Mouse (Mus musculus): ENCODE measurements at regions not wholly inside any gene's neighbourhood (a gene's known extent, or its start where the extent isn't known, plus 50 kb on each side); places are given as distances from the start of the nearest gene placed in this dataset.
"Not testable (repeated sequence)": the region's sequence is repeated elsewhere in the genome, so short reads cannot be mapped to it uniquely, and the experiment has no call there.

- DNase-seq: not testable (repeated sequence)
These were observed 63.2 kb downstream of the Hlx start for GRCm38 (mm10) chr1:184669173-184669572.

- DNase-seq: no peak
These were observed 64.0 kb downstream of the Hlx start for GRCm38 (mm10) chr1:184668428-184668827.

- DNase-seq: no peak
These were observed 64.4 kb downstream of the Hlx start for GRCm38 (mm10) chr1:184668022-184668421.

DNA sequence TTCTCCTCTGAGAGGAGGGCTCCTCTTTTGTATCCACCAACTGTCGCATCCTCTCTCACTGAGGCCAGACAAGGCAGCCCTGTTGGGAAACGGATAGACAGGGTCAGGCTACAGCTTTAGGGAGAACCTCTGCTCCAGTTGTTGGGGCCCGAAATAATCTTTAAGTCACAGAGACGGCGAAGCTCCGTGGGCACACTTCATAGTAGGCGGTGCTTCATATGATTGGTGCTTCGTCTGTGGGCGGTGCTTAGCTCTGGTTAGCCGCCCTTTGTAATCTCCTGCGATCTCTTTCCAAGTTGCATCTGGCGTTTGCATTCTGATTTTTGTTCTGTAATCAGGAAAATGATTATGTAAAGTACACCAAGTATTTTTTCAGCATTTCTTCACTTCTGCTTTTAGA lies 67.2 kb downstream of the Hlx start:
- DNase-seq: no peak

GRCm38 (mm10) chr1:184664098-184664375 lies 68.4 kb downstream of the Hlx start:
- no peak for DNase-seq

DNA sequence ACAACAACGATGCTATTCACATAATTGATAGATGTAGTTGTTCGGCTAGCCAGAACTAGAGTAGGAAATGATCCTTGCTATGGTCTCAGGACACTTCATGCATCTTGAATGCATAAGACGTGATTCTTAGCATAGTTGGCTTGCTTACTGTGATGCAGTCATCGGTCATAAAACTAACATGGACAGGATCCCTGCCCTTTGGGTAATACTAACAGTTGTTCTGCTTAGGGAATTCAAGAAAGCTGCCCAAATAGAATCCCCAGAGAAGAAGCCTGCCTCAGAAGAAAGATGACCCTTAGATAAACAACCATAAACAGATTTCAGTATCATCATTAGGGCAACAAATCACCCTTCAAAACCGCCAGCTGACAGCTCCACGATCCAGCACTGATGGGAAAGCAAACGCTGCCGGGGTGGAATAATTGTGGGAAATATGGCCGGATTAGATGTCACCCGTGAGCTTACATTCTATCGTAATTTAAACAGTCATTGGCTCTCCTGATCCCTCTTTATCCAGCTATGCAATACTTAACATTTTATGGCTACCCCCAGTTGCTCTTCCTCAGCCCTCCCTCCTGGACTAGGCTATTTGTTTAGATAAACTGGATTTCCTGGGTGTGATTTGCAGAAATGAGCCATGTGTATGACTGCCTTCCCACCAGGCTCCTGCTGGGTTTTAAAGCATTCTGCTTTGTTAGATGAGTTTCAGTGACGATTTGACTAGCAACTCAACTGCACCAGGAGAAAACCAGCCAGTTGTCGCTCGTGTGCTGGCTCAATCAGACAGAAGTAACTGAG lies 68.9 kb downstream of the Hlx start:
- no peak for DNase-seq

DNA sequence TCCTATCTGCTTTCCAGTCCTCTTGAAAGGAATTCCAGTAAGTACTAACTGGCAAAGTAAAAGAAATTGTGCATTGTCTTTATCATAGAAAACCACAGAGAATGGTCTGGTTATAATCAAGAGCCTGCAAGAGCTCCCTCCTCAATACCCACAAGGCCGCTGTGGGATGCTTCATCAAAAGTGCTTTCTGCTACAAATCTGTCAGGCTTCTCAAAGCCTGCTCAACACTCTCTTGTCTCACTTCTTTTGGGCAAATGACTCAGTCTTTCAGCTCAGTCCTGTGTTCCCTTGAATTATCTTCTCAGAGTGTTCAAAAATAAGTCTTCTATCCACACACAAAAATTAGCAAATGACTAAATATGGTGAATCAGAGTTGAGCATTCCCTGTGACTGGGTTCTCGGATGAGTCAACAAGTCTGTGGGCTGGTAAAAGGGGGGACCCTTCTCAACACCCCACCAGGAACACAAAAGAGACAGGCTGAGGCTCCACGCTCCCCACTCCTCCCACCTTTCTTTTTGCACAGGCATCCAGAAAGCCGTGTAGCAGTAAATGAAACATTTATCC lies 81.8 kb downstream of the Hlx start:
- DNase-seq: no peak

- DNase-seq: no peak
These were observed 84.4 kb downstream of the Hlx start for GRCm38 (mm10) chr1:184647920-184648540.

GRCm38 (mm10) chr1:184644767-184645598 lies 87.4 kb downstream of the Hlx start:
- no peak for DNase-seq

GRCm38 (mm10) chr1:184630695-184631475 lies 101.5 kb downstream of the Hlx start:
- DNase-seq: no peak

GRCm38 (mm10) chr1:184629194-184629593 lies 103.2 kb downstream of the Hlx start:
- DNase-seq: no peak

DNA sequence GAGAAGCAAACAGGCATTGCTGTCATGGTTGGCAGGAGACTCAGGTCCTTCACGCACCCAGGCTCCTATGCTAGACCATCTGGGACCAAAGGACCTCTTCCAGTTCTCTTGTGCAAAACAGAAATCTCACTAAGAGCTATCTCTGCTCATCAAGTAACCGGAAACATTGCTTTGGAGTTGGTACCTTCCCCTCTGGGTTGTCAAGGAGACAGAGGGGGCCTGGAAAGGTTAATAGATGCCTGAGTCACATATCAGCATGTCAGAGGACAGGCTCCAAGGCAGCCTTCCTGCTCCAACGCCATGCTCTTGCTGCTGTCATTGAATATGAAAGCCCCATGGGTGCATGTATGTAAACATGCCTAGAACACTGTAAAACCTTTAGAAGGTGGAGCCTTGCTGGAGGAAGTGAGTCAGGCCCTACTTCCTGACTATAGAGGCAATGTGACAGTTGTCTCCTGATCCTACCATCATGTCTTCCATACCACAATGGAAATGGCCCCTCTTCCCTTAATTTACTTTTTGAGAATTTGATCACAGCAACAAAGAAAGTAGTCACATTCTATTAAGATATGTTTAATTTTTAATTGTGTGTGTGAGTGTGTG lies 103.8 kb downstream of the Hlx start:
- DNase-seq: no peak

- DNase-seq: no peak
These were observed 110.0 kb downstream of the Hlx start for GRCm38 (mm10) chr1:184622462-184622861.

DNA sequence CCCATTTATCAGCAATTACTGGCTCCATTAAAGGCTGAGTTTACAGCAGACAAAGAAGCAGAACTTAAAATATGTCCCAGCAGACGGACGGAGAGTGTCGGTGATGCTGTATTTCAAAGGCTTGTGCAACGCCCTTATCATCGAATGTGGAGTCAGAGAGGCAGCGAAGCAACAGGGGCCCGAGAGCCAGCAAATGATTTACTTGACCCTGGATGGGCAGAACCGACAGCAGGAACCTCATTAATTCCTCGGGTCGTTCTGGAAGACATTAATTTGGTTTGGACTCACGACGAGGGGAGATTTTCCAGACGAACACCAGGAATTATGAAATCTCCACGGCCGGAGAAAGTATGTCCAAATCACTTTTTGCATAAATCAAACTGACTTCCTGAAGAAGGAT lies 110.5 kb downstream of the Hlx start:
- DNase-seq: no peak

GRCm38 (mm10) chr1:184617853-184618454 lies 114.5 kb downstream of the Hlx start:
- DNase-seq: no peak

- no peak for DNase-seq
These were observed 116.4 kb downstream of the Hlx start for GRCm38 (mm10) chr1:184615991-184616390.

DNA sequence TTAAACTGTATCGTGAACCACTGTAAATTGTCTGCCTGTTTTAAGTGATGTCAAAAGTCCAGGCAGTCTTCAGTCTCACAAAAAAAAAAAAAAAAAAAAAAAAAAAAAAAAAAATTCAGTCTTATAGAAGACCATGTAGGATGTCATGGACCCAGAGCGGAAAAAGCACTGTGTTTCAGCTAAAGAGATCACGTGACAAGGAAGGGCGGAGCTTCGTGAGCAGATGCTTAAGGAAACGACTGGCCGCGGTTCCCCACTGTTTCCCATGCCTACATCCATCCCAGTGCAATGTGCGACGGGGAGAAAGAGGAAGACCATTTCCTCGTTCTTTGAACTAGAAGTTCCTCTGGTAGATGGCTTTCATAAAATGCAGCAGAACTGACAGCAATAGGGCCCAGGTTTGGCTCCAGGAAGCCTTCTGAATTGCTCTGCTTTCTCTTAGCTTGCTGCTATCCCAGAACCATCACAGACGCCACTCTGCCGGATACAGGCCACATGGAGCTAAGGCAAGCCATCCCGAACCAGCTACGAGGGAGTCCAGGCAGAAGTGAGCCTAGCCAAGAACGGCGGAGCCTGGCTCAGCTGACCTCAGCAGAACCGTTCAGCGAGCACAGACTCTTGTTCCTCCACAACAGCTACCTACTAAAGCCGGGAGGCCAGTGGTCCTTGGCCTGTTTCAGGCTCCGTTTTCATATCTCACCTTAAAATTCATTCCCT lies 117.6 kb downstream of the Hlx start:
- no peak for DNase-seq

DNA sequence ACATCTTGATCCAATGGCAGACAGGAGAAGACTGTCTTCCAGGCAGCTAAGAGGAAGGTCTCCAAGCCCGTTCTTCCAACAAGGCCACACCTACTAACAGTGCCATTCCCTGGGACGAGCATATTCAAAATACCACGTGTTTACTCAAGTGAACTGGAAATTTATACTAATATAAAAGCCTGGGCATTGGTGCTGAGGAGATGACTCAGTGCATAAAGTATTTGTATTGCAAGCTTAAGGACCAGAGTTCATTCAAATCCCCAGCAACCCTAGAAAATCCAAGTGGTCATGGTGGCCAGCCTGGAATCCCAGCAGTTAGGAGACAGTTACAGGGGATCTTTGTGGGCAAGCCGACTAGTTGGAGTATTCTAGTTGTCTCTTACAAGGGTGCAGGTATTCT lies 119.5 kb downstream of the Hlx start:
- DNase-seq: no peak

DNA sequence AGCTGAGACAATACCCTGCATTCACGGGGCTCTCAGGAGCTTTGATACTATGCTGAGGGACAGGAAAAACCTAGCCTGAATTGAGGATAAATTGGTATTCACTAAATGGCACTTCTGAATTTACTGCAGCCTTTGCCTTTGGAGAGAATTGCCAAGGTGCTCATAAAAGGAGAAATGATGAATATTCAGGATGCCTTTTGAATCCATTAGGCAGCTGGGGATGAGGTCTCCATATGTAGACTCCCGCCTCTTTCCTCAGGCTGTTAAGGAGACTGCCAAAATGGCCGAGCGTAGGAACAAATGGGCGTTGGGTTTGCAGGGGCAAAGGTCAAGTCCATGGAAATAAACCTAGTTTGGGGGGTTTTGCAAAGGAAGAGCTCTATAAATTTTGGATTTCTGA lies 123.5 kb downstream of the Hlx start:
- DNase-seq: no peak

DNA sequence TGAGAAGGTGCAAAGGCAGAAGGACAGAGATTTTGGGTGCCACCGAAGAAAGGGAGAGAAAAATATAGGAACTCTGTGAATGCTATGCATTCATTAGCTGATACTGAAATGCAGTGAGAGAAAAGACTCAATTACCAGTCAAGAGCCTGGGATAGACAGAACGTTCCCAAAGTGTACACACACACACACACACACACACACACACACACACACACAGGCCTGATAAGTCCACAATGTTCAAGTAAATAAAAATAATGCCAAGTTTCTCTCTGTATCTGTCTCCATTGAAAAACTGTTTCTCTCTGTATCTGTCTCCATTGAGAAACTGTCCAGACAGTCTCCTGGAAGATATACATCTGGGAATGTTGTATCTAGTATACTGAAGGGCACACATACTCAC lies 124.1 kb downstream of the Hlx start:
- no peak for DNase-seq

DNA sequence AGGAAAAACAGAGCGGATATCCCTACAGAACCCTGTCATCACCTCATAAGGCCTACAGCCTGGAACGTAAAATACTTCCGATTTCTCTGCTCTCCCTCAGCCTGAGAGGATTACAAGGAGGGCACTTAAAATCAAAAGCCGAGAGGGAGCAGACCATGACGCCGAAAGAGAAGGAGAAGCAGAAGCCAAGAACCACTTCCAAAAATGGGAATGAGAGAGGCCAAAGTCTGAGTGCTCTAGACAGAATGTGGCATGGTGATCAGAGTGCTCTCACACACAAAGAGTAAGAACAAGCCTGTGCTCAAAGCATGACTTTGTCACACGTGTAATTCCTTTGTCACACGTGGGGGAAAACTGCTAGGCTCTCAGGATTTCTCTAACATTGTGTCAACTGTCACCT lies 125.9 kb downstream of the Hlx start:
- no peak for DNase-seq

Data from right cerebral cortex, postnatal 4 days (tissue).